Mouse (Mus musculus) neural tube, embryonic 12.5 days (tissue): Measurements from ENCODE around the gene Elovl5. TPM values are rescaled to one million over a fixed set of nuclear protein-coding genes. Genes with fewer than 3 reads are reported as not detected.

Experiments used
- ATAC-seq: fragments of 200-750 bp; cut with Nextera tagmentation; 2 replicates; pipeline ENCODE4 v1.8.0; 2017; ENCODE audit warnings: low read depth, mild to moderate bottlenecking, moderate TSS enrichment, moderate library complexity; ENCODE audit not compliant: low FRiP score
- H3K27ac ChIP-seq: fragments of 300-500 bp; sonication (generic); 2 replicates; pipeline ENCODE4 v1.5.1; 2016
- H3K27me3 ChIP-seq: fragments of 300-500 bp; sonication (generic); replicated peaks from 2 replicates; pipeline ENCODE4 v1.6.1; 2016; ENCODE audit warnings: mild to moderate bottlenecking
- H3K36me3 ChIP-seq: fragments of 300-500 bp; sonication (generic); 2 replicates; pipeline ENCODE4 v1.6.1; 2016; ENCODE audit warnings: mild to moderate bottlenecking
- H3K4me1 ChIP-seq: fragments of 300-500 bp; sonication (generic); 2 replicates; pipeline ENCODE4 v1.6.1; 2016
- H3K4me2 ChIP-seq: fragments of 300-500 bp; sonication (generic); replicated peaks from 2 replicates; pipeline ENCODE4 v1.6.1; 2016; ENCODE audit warnings: mild to moderate bottlenecking
- H3K4me3 ChIP-seq: fragments of 300-500 bp; sonication (generic); 2 replicates; pipeline ENCODE4 v1.5.1; 2016
- H3K9ac ChIP-seq: fragments of 300-500 bp; sonication (generic); 2 replicates; pipeline ENCODE4 v1.6.1; 2016; ENCODE audit warnings: mild to moderate bottlenecking
- H3K9me3 ChIP-seq: fragments of 300-500 bp; sonication (generic); 2 replicates; pipeline ENCODE4 v1.6.1; 2016; ENCODE audit warnings: mild to moderate bottlenecking
- WGBS: fragments of 180-500 bp; shearing (Covaris S2); methylation state at CpG from one replicate; pipeline ENCODE4 v1.1.7; 2016; 5-methylcytosine and 5-hydroxymethylcytosine counted together
- polyA plus RNA-seq: library from polyadenylated mRNA; unstranded; fragments of >200 nt; fragmentation: Nextera tagmentation; extraction: Ambion mirVana; gene quantifications from 2 replicates; pipeline ENCODE4 v1.2.1, GENCODE M21; 2016

Gene Elovl5
- polyA plus RNA-seq, 1 experiment from 2014 or later: 66.4 TPM

- no peak for ATAC-seq
- no peaks in the 10 kb centered on the region for H3K27me3 ChIP-seq
- no peaks in the 10 kb centered on the region for H3K4me1 ChIP-seq
- H3K9me3 ChIP-seq: no peaks in the 10 kb centered on the region
- no peak overlapping the region for H3K27ac ChIP-seq
- WGBS: 87% methylated on average over 5 of the region's 5 CpGs
- H3K4me3 ChIP-seq: no peak overlapping the region
- no peaks in the 10 kb centered on the region for H3K36me3 ChIP-seq
- H3K4me2 ChIP-seq: no peak overlapping the region
- no peak overlapping the region for H3K9ac ChIP-seq
These were observed 95.5 kb downstream of the Elovl5 start for GRCm38 (mm10) chr9:78012681-78013080.

- H3K9ac ChIP-seq: no peak overlapping the region
- ATAC-seq: no peak
- no peaks in the 10 kb centered on the region for H3K27me3 ChIP-seq
- 47% methylated on average over 1 of the region's 1 CpGs for WGBS
- no peak overlapping the region for H3K4me3 ChIP-seq
- no peaks in the 10 kb centered on the region for H3K36me3 ChIP-seq
- no peak overlapping the region for H3K27ac ChIP-seq
- H3K4me1 ChIP-seq: no peaks in the 10 kb centered on the region
- H3K9me3 ChIP-seq: no peaks in the 10 kb centered on the region
- H3K4me2 ChIP-seq: no peak overlapping the region
These were observed 96.6 kb downstream of the Elovl5 start for GRCm38 (mm10) chr9:78013813-78014212.

GRCm38 (mm10) chr9:78015816-78016215 is 98.7 kb downstream of the Elovl5 start:
- Histone ChIP-seq H3K27ac (no peak overlapping the region), H3K9ac (no peak overlapping the region), H3K36me3 (no peaks in the 10 kb centered on the region), H3K9me3 (no peaks in the 10 kb centered on the region), H3K4me1 (0 out of 2 replicates have a peak, but pooled peaks cover under 1% of the 10 kb centered on the region), H3K4me3 (no peak overlapping the region), H3K27me3 (no peaks in the 10 kb centered on the region), H3K4me2 (no peak overlapping the region)
- 88% methylated on average over 7 of the region's 7 CpGs for WGBS
- ATAC-seq: no peak

GRCm38 (mm10) chr9:78016288-78016687 is 99.1 kb downstream of the Elovl5 start:
- H3K9ac ChIP-seq: no peak overlapping the region
- 0 out of 2 replicates have a peak, but pooled peaks cover 6% of the 10 kb centered on the region for H3K4me1 ChIP-seq
- H3K27me3 ChIP-seq: no peaks in the 10 kb centered on the region
- no peak overlapping the region for H3K4me2 ChIP-seq
- no peak overlapping the region for H3K4me3 ChIP-seq
- no peaks in the 10 kb centered on the region for H3K36me3 ChIP-seq
- no peaks in the 10 kb centered on the region for H3K9me3 ChIP-seq
- H3K27ac ChIP-seq: no peak overlapping the region
- no peak for ATAC-seq
- 82% methylated on average over 15 of the region's 15 CpGs for WGBS

- ATAC-seq: 0 out of 2 replicates have a peak, but pooled peaks have one; percentile 38
- Histone ChIP-seq H3K4me1 (0 out of 2 replicates have a peak, but pooled peaks cover 11% of the 10 kb centered on the region), H3K4me3 (no peak overlapping the region), H3K4me2 (no peak overlapping the region), H3K9me3 (no peaks in the 10 kb centered on the region), H3K9ac (no peak overlapping the region), H3K27ac (no peak overlapping the region), H3K36me3 (no peaks in the 10 kb centered on the region), H3K27me3 (no peaks in the 10 kb centered on the region)
- 10% methylated on average over 9 of the region's 9 CpGs for WGBS
These were observed 104.1 kb downstream of the Elovl5 start for GRCm38 (mm10) chr9:78021256-78021655.

- ATAC-seq: no peak
- WGBS: 78% methylated on average over 8 of the region's 8 CpGs
- no peak overlapping the region for H3K27ac ChIP-seq
These were observed 105.2 kb downstream of the Elovl5 start for GRCm38 (mm10) chr9:78022187-78022945.

GRCm38 (mm10) chr9:78024823-78025222 is 107.7 kb downstream of the Elovl5 start:
- no peaks in the 10 kb centered on the region for H3K36me3 ChIP-seq
- H3K27ac ChIP-seq: no peak overlapping the region
- 10% methylated on average over 3 of the region's 3 CpGs for WGBS
- no peaks in the 10 kb centered on the region for H3K27me3 ChIP-seq
- peak; percentile 57; the same call in 1 of the 2 replicates for ATAC-seq
- H3K9me3 ChIP-seq: no peaks in the 10 kb centered on the region
- no peak overlapping the region for H3K4me3 ChIP-seq
- 0 out of 2 replicates have a peak, but pooled peaks cover 11% of the 10 kb centered on the region for H3K4me1 ChIP-seq
- no peak overlapping the region for H3K9ac ChIP-seq
- H3K4me2 ChIP-seq: no peak overlapping the region

More at GRCm38 (mm10) chr9:78022187-78022945, 105.2 kb downstream of the Elovl5 start:
- H3K4me3 ChIP-seq: no peak overlapping the region
- no peaks in the 10 kb centered on the region for H3K27me3 ChIP-seq
- H3K9ac ChIP-seq: no peak overlapping the region
- H3K9me3 ChIP-seq: no peaks in the 10 kb centered on the region
- 0 out of 2 replicates have a peak, but pooled peaks cover 11% of the 10 kb centered on the region for H3K4me1 ChIP-seq
- no peak overlapping the region for H3K4me2 ChIP-seq
- no peaks in the 10 kb centered on the region for H3K36me3 ChIP-seq

GRCm38 (mm10) chr9:78027099-78027498 is 109.9 kb downstream of the Elovl5 start:
- no peak for ATAC-seq
- no peak overlapping the region for H3K4me3 ChIP-seq
- no peaks in the 10 kb centered on the region for H3K27me3 ChIP-seq
- H3K4me1 ChIP-seq: no peaks in the 10 kb centered on the region
- no peak overlapping the region for H3K27ac ChIP-seq
- H3K9me3 ChIP-seq: no peaks in the 10 kb centered on the region
- no peak overlapping the region for H3K4me2 ChIP-seq
- WGBS: 85% methylated on average over 3 of the region's 3 CpGs
- no peak overlapping the region for H3K9ac ChIP-seq
- H3K36me3 ChIP-seq: no peaks in the 10 kb centered on the region

GRCm38 (mm10) chr9:78030835-78031456 is 113.8 kb downstream of the Elovl5 start:
- no peak overlapping the region for H3K4me3 ChIP-seq
- no peaks in the 10 kb centered on the region for H3K4me1 ChIP-seq
- no peak overlapping the region for H3K9ac ChIP-seq
- H3K27ac ChIP-seq: no peak overlapping the region
- no peaks in the 10 kb centered on the region for H3K27me3 ChIP-seq
- no peaks in the 10 kb centered on the region for H3K9me3 ChIP-seq
- 91% methylated on average over 10 of the region's 10 CpGs for WGBS
- no peak overlapping the region for H3K4me2 ChIP-seq
- H3K36me3 ChIP-seq: no peaks in the 10 kb centered on the region
- ATAC-seq: no peak

- Histone ChIP-seq H3K4me3 (no peak overlapping the region), H3K9ac (no peak overlapping the region), H3K9me3 (no peaks in the 10 kb centered on the region), H3K27ac (no peak overlapping the region), H3K4me1 (no peaks in the 10 kb centered on the region), H3K4me2 (no peak overlapping the region), H3K27me3 (no peaks in the 10 kb centered on the region), H3K36me3 (no peaks in the 10 kb centered on the region)
- no peak for ATAC-seq
- 90% methylated on average over 4 of the region's 4 CpGs for WGBS
These were observed 115.8 kb downstream of the Elovl5 start for GRCm38 (mm10) chr9:78032930-78033329.
